Mouse (Mus musculus): ENCODE results near the gene Slc35b2. TPM values are rescaled to one million over a fixed set of nuclear protein-coding genes. Genes with fewer than 3 reads are reported as not detected.

The Slc35b2 gene
- polyA plus RNA-seq, 2 experiments from 2014 or later: 27.6 to 39.0 TPM

DNA sequence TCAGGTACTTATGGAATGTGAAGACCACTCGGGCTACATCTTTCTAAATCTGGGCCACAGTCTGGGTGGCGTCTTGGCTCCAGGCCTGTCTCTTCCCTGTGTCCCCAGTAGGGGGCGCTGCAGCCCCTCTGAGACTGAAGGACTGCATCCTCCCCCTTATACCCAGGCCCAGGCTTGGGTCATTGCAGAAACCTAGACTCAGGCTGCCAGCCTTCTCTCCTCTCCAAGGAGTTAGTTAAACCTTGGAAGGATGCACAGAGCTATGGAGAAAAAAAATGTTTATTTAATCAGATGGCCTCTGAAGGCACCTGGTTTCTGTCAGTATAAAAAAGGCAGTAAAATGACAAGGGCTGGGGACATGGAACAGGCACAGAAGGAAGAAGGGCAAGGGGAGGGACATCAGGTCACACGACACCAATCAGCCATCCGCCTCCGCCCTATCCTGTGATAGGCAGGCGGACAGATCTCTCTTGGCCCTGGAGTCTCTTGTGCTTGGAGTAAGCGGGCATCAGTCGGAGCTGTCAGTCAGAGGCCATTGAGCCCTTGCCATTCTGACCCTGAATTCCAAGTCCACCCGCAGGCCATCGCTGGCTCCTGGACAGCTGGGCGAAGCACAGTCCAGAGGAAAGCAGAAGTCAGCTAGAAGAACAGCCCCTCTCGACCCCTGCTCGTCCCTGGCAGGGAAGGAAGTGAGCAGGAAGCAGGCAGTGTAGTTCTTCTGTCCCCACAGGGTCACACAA is 21.4 kb downstream of the Slc35b2 start:
- no peak for ATAC-seq

DNA sequence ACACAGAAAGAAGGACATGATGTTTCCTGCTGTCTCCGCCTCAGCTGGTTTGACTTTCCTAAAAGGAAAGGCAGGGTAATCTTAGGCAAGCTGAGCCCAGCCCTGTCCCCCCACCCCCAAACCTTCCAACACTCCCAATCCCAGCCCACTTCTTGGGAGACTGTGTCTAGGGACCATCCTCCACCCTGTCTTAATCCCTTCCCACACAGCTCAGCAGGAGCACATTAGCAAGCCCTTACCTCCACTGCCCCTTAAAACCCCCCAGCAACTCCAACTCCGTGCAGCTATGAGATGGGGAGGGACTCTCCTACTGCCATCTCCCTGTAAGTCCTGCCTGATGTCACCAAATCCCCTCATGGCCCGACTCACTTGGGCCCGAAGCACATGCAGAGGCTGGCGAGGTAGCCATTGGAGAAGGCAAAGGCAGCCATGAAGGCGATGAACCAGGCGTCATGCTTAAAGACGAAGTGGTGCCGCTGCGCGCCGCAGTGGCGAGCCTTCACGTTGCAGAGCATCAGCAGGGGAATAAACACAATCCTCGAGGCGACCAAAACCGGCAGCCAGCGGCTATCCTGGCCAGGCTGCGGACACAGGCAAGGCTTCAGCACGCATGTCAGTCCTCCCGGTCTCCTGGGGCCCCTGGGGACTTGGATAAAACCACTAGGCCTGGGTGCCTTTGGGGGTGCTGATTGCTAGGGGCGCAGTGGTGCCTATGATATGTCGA is 22.2 kb downstream of the Slc35b2 start:
- ATAC-seq: no peak

DNA sequence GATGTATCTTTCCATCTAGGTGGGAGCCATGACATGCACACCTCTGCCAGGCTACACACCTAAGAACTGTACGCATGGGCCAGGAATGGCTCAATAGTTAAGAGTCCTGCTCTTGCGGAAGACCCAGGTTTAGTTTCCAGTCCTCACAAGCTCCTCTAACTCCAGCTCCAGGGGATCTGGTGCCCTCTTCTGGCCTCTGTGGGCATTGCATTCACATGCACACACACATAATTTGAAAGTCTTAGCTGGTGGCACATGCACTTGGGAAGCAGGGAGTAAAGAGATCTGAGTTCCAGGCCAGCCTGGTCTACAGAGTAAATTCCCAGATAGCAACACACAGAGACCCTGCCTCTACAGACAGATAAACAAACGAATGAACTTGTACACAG is 22.8 kb downstream of the Slc35b2 start:
- ATAC-seq: no peak

DNA sequence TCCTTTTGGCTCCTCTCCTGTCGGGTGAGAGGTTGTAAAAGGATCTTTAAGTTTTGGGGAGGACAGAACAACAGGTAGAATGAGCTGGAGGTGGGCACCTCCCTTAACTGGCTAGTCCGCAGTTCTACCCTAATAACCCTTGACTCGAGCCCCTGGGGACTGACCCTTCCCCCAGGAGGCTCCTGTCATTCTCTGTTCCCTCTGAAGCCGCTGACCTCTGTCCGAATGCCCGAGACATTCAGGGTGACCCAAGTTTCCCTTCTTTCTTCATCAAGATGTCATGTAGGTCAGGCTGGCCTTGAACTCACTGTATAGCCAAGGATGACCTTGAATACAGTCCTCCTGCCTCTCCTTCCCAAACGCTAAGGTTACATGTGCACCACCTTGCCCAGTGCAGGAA is 24.7 kb downstream of the Slc35b2 start:
- ATAC-seq: no peak

DNA sequence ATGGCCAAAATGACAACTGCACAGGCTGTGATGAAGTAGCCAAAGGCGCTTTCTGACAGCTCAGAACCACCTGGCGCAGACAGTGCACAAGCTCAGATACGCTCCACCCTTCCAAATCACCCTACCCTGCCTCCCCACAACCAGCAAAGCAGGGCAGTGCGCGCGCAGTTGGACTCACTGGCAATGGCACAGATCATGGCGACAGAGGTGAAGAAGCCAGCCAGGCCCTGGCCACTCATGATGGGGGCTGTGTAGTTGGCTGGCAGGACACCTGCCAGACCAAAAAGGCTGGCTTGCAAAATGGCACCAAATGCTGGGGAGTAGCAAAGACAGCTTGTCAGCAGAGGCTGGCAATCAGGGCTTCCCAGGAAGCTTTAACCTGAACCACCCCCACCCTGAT is 25.6 kb downstream of the Slc35b2 start:
- ATAC-seq: no peak

DNA sequence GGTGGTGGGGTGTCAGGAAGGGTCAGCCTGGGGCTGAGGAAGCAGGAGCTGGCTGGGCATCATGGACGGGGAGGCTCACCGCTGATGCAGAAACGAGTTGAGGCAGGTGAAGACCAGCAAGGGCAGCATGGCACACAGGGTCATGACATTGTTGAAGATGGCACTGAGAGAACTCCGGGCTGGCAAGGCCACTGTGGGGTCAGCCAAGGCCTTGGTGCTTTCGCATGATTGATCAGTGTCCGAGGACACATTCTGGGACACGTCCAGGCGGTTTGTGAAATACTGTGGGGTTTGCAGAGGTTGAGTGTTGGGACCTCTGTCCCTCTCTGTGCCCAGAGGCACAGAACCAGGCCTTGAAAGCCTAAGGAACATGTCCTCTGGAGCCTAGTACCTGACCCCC is 26.2 kb downstream of the Slc35b2 start:
- no peak for ATAC-seq

DNA sequence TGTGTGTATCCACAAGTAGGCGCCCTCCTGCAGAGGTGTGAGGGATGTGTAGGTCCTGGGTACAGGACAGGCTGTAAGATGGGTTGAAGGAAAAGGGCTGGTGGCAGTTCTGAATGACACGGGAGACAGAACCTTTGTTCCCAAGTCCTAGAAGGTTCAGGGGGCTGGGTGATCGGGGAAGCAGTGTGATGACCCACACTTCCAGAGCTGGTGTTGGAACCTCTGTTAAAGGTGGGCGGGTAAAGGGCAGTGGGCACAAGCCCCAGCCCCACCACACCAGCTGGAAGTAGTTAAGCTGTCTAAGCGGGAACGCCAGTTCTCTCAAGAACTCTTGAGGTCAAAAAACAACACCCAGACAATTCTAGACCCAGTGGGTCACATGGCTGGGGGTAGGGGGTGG is 26.7 kb downstream of the Slc35b2 start:
- no peak for ATAC-seq

DNA sequence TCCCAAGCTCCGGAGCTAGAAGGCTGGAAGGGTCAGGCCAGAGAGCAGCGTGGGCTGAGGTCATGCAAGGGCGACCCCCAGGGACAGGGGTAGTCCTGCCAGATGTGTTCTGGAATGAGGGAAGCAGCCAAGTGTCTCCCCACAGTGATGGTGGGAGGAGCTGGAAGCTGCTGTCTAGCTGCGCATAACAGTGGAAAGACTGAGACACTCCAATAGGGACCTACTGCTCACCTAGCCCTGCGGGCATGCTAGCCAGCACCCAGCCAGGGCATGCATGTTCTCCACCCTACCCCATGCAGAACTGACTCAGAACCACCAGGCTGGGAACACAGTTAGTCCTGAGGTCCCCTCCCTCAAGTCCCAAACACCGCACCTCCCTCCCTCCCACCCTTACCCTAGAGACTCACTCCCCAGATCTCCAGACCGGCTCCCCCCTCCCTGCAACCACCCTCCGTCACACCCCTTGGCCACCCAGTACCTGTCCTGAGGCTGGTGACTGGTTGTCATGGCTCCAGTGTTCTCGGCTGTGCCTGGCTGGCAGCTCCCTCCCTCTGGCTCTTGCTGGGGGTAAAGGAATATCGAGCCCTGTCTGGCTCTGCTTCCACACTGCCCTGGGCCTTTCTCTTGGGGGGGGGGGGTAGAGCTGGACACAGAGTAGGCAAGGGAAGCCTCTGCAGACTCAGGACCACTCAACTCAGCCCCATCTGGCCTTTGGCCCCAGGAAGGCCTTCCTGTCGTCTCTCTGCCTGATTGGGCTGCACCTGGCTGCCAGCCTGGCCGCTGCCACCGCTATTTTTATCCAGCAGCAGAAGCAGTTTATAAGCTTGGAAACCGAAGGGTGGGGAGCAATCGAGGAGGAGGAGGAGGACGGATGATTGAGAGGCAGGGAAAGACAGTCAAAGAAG is 28.3 kb downstream of the Slc35b2 start:
- ATAC-seq: no peak

DNA sequence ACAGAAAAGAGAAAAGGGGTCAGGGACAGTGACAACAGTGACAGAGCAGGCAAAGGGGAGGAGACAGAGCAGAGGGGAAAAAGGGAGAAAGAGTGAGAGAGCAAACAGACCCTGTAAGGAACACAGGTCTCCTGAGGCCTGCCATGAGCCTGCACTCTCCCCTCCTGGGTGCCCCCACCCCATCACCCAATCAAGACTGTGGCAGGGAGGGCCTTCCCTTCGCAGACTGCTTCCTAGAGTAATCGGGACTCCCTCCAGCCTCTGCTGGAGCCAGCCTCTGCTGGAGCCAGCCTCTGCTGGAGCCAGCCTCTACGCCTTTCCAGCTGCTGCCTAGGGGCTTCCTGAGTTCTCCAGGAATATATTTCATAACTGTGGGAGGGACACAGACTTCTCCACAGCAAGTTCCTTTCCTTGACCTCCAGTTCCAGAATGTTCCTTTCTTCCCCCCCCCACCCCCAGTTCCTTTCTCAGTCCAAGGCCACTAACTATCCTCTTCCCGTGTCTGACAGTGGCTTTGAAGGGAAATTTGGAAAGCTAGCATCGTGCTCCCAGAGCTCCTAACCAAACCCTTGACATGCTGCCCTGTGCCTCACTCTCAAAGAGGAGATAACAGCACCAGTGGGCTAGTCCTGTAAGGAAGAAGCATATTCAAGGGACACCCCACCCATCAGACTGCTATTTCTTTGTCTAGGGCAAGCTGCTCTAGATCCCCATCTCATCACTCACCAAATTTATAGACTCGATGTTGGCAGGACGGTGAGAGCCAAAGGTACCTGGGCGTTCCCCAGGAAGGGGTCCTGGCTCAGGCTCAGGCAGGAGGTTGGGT is 29.1 kb downstream of the Slc35b2 start:
- ATAC-seq: no peak

DNA sequence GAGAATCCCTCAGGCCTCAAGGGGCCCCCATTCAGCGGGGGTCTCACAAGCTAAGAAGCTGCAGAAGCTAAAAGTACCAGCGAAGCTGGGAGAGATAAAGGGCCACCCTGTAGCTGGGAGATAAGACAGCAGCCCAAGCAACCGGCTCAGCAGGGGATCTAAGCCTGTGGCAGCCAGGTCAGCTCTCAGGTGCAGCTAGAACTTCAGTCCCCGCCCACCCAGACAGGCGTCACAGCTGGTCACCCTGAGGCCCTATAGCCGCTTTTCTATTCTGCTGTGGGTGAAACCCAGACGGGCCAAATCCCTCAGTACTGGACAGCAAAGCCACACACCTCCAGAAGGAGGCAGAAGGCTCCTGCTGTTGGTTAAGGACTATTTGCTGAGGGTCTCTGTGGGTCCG is 29.8 kb downstream of the Slc35b2 start:
- no peak for ATAC-seq

DNA sequence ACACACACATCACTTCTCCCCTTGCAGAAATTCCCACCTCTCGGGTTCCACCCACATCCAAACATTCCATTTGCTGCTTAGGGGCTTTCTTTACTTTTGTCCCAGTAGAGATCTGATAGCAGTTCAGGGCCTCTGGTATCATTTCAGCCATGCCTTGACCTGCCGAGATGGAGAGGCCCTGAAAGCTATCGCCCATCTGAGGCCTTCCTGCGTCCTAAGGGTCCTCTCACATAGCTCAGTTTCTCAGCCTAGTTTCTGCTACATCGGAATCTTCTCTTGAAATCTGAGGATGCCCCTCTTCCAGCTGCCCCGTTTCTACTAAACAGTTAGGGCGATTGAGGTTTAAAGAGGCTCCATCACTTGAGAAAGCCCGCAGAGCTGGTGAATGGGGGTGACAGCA is 30.5 kb downstream of the Slc35b2 start:
- no peak for ATAC-seq

DNA sequence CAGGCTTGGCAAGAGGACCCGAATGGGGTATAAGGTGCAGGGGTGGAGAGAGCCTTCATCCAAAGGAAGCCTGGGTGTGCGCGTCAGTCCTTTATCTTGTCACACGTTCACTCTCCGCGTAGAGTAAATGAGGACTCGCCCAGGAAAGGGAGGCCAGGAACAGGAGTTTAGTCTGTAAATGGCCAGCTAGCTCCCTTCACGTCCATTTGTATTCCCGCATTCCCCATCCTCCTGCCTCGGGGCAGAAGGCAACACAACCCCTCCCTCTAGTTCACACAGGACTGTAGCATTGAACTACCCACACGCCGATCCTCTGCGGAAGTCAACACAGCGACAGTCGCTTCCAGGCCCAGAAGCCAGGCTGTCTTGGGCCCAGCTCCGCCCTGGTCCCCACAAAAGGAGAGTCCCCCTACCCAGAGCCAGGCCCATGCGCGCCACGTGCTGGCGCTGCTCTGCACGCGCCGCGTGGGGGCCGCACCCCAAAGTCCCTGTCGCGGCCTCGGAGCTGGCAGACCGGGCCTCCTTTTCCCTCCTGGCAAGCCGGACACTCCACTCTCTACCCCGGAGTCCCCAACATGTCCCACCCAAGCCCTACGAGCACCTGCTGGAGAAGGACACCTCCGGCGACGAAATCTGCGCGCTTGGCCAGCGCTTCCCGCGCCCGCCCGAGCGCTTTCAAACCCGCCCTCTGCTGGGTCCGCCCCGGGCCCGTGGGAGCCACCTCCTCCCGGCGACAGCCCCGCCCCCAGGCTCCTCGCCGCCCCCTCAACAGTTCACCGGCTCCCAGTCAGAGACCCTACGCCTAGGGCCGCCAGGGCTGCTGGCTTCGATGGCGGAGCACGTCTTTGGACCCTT is 31.4 kb downstream of the Slc35b2 start:
- peak; percentile 73 for ATAC-seq

DNA sequence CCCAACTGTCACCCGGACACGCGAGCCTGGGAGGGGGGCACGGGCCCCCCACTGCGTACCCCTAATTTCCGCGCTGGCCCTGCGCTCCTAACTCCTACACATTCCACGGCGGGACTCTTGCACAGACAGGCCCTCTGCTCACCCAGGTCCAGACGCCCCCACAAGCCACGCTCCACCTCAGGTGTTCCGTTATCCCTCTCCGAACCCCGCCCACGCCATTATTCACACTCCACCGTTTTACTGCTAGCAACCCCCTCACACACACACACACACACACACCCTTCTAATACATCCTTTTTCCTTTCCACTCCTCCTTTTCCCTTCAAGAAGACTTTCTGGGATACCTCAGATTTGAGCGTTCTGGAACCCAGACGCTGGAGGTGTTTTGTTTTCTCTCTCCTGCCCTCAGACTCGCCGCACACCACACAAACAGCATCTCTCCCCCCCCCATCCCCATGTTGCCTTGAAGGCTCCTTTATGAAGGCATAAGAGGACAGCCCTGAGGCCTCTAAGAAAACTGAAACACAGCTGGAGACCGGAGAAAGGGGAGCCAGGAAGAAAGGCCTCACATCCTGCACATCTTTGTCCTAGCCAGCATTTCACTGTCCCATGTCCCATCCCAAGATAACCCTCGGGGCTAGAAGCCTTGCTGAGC is 32.2 kb downstream of the Slc35b2 start:
- peak; percentile 10 for ATAC-seq

DNA sequence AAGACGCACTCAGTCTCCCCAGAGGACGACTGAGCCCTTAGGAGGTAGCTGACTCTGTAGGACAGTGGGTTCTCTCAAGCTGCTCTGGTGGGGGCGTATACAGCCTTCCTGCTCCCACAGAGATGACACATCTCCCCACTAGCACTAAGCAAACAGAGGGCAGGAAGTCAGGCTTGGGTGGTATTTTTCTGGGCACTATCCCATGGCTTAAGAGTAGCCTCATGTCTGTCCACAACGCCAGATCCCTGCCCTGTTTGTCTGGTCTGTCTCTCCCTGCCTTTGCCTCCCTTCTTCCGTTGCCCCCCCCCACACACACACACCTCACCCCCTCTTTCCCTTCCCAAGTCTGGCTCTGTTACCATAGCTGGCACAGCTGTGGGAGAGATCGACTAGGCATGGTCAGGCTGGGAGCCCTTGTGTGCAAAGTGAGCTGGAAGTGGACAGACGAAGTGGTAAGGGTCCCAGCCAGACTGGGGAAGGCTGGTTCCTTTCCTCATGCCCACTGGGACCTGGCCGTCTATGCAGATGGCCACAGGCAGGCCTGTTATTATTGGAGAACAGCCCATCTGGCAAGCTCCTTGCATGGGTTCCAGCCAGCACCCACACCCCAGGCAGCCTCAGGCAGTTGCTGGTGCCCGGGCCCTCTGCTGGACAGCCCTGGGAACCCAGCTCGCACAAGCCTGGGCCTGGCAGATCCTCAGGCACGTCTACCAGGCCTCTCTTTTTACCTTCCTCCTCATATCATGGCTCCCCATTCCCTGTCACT is 33.1 kb downstream of the Slc35b2 start:
- peak; percentile 21 for ATAC-seq

DNA sequence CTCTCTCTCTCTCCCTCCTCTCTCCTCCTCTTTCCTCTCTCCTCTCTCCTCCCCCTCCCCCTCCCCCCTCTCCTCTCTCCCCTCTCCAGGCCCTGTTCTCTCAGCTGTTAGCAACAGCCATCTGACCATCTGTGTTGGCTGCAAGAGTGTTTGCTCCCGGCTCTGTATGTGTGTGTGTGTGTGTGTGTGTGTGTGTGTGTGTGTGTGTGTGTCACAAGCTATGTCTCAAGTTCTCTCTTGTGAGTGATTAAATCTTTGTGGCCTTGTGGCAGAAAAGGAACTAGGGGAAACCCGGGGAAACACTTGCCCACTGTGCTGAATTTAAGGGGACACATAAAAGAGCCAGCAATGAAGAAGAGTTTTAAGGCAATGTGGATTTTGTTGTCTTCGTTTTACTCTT is 34.1 kb downstream of the Slc35b2 start:
- no peak for ATAC-seq

DNA sequence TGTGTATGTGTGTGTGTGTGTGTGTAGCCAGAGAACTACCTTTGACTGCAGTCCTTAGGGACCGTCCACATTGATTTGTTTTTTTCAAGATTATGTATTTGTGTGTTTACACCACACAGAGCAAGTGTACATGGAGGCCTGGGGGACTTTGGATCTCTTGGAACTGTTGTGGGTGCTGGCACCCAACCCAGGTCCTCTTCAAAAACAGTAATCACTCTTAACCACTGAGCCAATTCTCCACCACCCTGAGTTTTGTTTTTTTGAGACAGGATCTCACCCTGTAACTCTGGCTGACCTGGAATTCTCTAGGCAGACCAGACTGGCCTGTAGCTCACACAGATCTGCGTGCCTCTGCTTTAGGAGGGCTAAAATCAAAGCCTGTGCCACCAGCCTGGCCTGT is 34.7 kb downstream of the Slc35b2 start:
- no peak for ATAC-seq

DNA sequence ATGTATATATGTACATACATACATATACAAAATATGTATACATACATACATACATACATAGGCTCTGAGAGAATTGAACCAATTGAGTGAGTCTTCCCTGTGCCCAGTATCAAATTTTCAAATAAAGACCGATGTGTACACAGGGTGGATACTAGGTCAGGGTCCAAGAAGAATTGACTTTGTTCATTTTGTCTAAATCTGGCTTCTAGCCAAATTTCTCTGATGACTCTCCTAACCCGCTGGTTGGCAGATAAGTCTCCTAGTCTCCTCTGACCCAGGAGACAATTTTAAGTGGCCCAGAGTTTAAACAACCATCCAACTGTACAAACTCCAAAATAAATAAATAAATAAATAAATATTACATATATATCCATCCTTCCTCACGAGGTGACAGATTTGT is 35.2 kb downstream of the Slc35b2 start:
- no peak for ATAC-seq

DNA sequence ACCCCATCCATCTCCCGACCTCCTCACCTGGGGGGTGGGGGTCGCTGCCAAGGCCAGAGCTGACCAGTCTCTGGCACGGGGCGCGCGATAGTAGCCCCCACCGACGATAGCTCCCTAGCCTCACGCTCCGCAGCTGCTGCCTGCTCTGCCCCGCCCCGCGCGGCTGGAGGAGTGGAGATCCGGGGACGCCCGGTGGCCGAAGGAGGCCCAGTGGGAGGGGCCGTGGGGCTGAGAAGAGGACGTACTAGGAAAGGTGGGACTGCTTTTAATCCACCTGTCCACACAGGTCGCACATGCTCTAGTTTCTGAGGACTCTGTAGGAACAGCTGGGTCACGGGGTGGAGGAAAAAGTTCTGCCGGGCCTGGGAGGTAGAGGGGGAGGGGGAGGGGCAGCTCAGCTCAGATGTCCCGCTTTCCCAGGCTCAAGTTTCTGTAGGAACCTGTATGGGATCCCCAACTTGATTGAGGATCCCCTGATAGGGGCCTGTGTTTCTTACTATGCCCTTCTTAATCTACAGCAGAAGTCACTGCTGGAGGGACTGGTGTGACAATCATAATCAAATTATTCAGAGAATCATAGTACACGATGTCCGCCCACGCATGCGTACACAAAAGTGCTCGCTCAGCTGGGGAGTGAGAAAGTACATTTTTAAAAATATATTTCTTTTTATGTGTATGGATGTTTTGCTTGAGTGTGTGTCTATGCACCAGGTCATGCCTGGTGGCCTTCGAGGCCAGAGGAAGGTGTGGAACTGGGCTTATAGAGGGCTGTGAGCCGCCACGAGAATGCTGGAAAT is 36.0 kb downstream of the Slc35b2 start, which contains the start of gene Slc29a1:
Gene Slc29a1, minus strand, starts transcription at position 161 of the 797 bp plus-strand sequence.
- ATAC-seq: no peak

DNA sequence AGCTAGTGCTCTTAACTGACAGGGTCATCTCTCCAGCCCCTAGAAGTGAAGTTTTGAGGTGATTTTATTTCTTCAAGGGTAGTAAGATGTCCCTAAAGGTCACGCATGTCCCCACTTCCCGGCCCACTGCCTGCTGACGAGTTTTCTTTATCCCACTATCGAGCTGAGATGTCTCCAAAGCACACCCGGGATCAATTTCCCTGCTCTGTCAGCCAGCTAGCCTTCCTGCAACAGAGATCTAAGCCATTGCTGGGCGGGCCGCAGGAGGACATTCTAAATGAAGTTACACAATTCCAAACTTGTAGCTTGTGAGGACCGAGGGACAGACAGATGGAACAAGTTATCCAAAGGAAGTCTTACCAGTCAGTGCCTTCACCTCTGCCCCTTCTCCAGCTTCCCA is 36.6 kb downstream of the Slc35b2 start:
- no peak for ATAC-seq
